ENCODE assay signal across 8 mouse cellular contexts in the genomic region with DNA sequence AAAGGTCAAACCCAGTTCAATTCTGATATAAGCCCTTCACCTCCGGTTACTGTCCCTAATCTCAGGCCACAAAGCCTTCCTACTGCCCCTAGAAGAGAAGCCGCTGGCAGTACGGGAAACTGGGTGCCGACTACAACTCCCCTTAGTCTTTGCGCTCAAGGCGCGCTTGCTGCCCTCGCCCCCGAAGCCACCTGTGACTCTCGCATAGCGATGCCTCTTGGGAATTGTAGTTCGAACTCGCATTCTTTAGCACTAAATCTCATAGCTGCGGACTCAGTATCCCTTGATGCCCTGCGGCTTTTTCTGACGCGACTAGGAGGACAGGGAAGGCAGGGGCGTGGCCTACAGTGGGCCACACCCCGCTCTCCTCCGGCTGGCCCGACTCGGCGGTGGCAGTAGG. TPM values are rescaled to one million over a fixed set of nuclear protein-coding genes. Genes with fewer than 3 reads are reported as not detected.
A peak's percentile ranks its signal among the peaks of the same experiment; 100 is the strongest.
DNase-seq lines count a peak whose midpoint lies in the region; ATAC-seq and TF ChIP-seq lines count a peak whose summit lies in the region.

Gene Gtpbp2 (plus strand): TSS at position 347 of the 400 bp plus-strand sequence.

- TF ChIP-seq POLR2A in ES-Bruce4 (IDR thresholded peaks at IDR 0.05; ENCODE audit: insufficient read depth, low read length), result no peak

- no peaks in the 10 kb centered on the region for H3K9me3 ChIP-seq in ES-Bruce4 (replicated peaks; ENCODE audit: control insufficient read depth, insufficient read depth, low read length, poor library complexity, severe bottlenecking)
- H3K9me3 ChIP-seq in forebrain, embryonic 12.5 days, result no peaks in the 10 kb centered on the region
- no peaks in the 10 kb centered on the region for H3K9me3 ChIP-seq in heart, postnatal 0 days (replicated peaks; ENCODE audit: control insufficient read depth, low read length)
- H3K9me3 ChIP-seq in liver, embryonic 16.5 days (replicated peaks; ENCODE audit: control insufficient read depth, low read length), result no peaks in the 10 kb centered on the region
- H3K9me3 ChIP-seq in neural tube, embryonic 13.5 days, result no peaks in the 10 kb centered on the region

- TF ChIP-seq EP300 in ES-Bruce4 (IDR thresholded peaks at IDR 0.05; ENCODE audit: insufficient read depth, low read depth, low read length), result no peak
- no peak for TF ChIP-seq EP300 in heart, postnatal 0 days (IDR thresholded peaks at IDR 0.05; ENCODE audit: low read depth)

- H3K4me3 ChIP-seq in ES-Bruce4 (ENCODE audit: low read depth, low read length), result peak within 1 kb of the TSS; percentile 80
- H3K4me3 ChIP-seq in forebrain, embryonic 12.5 days (replicated peaks), result peak within 1 kb of the TSS; percentile 81
- peak within 1 kb of the TSS; percentile 86 for H3K4me3 ChIP-seq in heart, postnatal 0 days (ENCODE audit: low read depth, low read length)
- peak within 1 kb of the TSS; percentile 86 for H3K4me3 ChIP-seq in liver, embryonic 16.5 days (ENCODE audit: low read depth, low read length)
- H3K4me3 ChIP-seq in neural tube, embryonic 13.5 days, result peak within 1 kb of the TSS; percentile 81

- no peaks in the 10 kb centered on the region for H3K27me3 ChIP-seq in ES-Bruce4 (ENCODE audit: control insufficient read depth, insufficient read depth, low read length, poor library complexity, severe bottlenecking)
- no peaks in the 10 kb centered on the region for H3K27me3 ChIP-seq in forebrain, embryonic 12.5 days
- no peaks in the 10 kb centered on the region for H3K27me3 ChIP-seq in heart, postnatal 0 days (ENCODE audit: control insufficient read depth, insufficient read depth, low read length)
- no peaks in the 10 kb centered on the region for H3K27me3 ChIP-seq in liver, embryonic 16.5 days (ENCODE audit: control insufficient read depth, insufficient read depth, low read depth, low read length)
- no peaks in the 10 kb centered on the region for H3K27me3 ChIP-seq in neural tube, embryonic 13.5 days

- no peaks in the 10 kb centered on the region for H3K36me3 ChIP-seq in ES-Bruce4 (ENCODE audit: control insufficient read depth, insufficient read depth, low read length, poor library complexity, severe bottlenecking)
- H3K36me3 ChIP-seq in forebrain, embryonic 12.5 days (replicated peaks), result peaks cover 19% of the 10 kb centered on the region
- peaks cover 20% of the 10 kb centered on the region for H3K36me3 ChIP-seq in heart, postnatal 0 days (replicated peaks; ENCODE audit: control insufficient read depth, insufficient read depth, low read length)
- H3K36me3 ChIP-seq in liver, embryonic 16.5 days (ENCODE audit: control insufficient read depth, insufficient read depth), result peaks cover 21% of the 10 kb centered on the region
- peaks cover 21% of the 10 kb centered on the region for H3K36me3 ChIP-seq in neural tube, embryonic 13.5 days

- peak; percentile 96 for DNase-seq in c-Kit-positive CD71-positive TER-119-positive erythroid progenitor cells, embryonic 14.5 days (ENCODE audit: low spot score)
- DNase-seq in heart, postnatal 0 days (ENCODE audit: low spot score), result peak; percentile 100
- peak; percentile 94 to 96 for DNase-seq in kidney, postnatal 4 days
- peak; percentile 98 for DNase-seq in testis, postnatal 14 days (ENCODE audit: low spot score)

- peak within 1 kb of the TSS; percentile 83 for H3K27ac ChIP-seq in ES-Bruce4 (ENCODE audit: insufficient read depth, low read length)
- peak within 1 kb of the TSS; percentile 84 for H3K27ac ChIP-seq in forebrain, embryonic 12.5 days
- peak within 1 kb of the TSS; percentile 96 for H3K27ac ChIP-seq in heart, postnatal 0 days (ENCODE audit: low read depth)
- peak within 1 kb of the TSS; percentile 99 for H3K27ac ChIP-seq in liver, embryonic 16.5 days (ENCODE audit: low read length)
- peak within 1 kb of the TSS; percentile 75 for H3K27ac ChIP-seq in neural tube, embryonic 13.5 days (replicated peaks)

- H3K4me2 ChIP-seq in forebrain, embryonic 12.5 days, result peak within 1 kb of the TSS; percentile 65
- peak within 1 kb of the TSS; percentile 82 for H3K4me2 ChIP-seq in heart, postnatal 0 days (ENCODE audit: low read depth, low read length)
- H3K4me2 ChIP-seq in liver, embryonic 16.5 days (ENCODE audit: low read depth, low read length), result peak within 1 kb of the TSS; percentile 76
- peak within 1 kb of the TSS; percentile 66 for H3K4me2 ChIP-seq in neural tube, embryonic 13.5 days

- H3K9ac ChIP-seq in ES-Bruce4 (ENCODE audit: low read depth, poor library complexity, severe bottlenecking), result peak within 1 kb of the TSS; percentile 86
- peak within 1 kb of the TSS; percentile 85 for H3K9ac ChIP-seq in forebrain, embryonic 12.5 days
- H3K9ac ChIP-seq in heart, postnatal 0 days (replicated peaks; ENCODE audit: low read depth, low read length), result peak within 1 kb of the TSS; percentile 85
- peak within 1 kb of the TSS; percentile 90 for H3K9ac ChIP-seq in liver, embryonic 16.5 days (ENCODE audit: low read depth, low read length)
- H3K9ac ChIP-seq in neural tube, embryonic 13.5 days, result peak within 1 kb of the TSS; percentile 86

- TF ChIP-seq CTCF in ES-Bruce4 (IDR thresholded peaks at IDR 0.05; ENCODE audit: low read depth, low read length), result no peak
- TF ChIP-seq CTCF in heart, postnatal 0 days (IDR thresholded peaks at IDR 0.05; ENCODE audit: low read depth), result no peak

- under 1% methylated on average over 22 of the region's 23 CpGs for WGBS in forebrain, embryonic 12.5 days
- WGBS in heart, postnatal 0 days, result 0% methylated on average over 23 of the region's 23 CpGs
- WGBS in liver, embryonic 16.5 days (ENCODE audit: insufficient replicate concordance), result under 1% methylated on average over 23 of the region's 23 CpGs
- under 1% methylated on average over 23 of the region's 23 CpGs for WGBS in neural tube, embryonic 13.5 days

- peaks cover 2% of the 10 kb centered on the region for H3K4me1 ChIP-seq in ES-Bruce4 (ENCODE audit: control insufficient read depth, insufficient read depth, low read length)
- H3K4me1 ChIP-seq in forebrain, embryonic 12.5 days, result peaks cover 22% of the 10 kb centered on the region
- H3K4me1 ChIP-seq in heart, postnatal 0 days (ENCODE audit: control insufficient read depth, insufficient read depth), result peaks cover 21% of the 10 kb centered on the region
- peaks cover 50% of the 10 kb centered on the region for H3K4me1 ChIP-seq in liver, embryonic 16.5 days (ENCODE audit: control insufficient read depth, low read depth, low read length)
- H3K4me1 ChIP-seq in neural tube, embryonic 13.5 days (replicated peaks), result peaks cover 26% of the 10 kb centered on the region

- peak; percentile 95 for ATAC-seq in forebrain, embryonic 12.5 days (ENCODE audit: low FRiP score)
- peak; percentile 89 for ATAC-seq in heart, postnatal 0 days (ENCODE audit: insufficient read depth, low read depth)
- peak; percentile 82 for ATAC-seq in liver, embryonic 16.5 days (ENCODE audit: low read depth)
- peak; percentile 98 for ATAC-seq in neural tube, embryonic 13.5 days (ENCODE audit: low read depth)

RNA-seq across cellular contexts. Expression of gene Gtpbp2, which starts in this region (rescaled TPM):
- 23.5 and 25.8 TPM in 2 replicates for polyA plus RNA-seq in ES-Bruce4 (2011; ENCODE audit: insufficient read depth, insufficient read length, low read depth, missing spikeins)
- polyA plus RNA-seq in forebrain, embryonic 12.5 days (2016; fragmentation: Nextera tagmentation; extraction: Ambion mirVana), result 37.0 and 43.6 TPM in 2 replicates
- 66.4 and 99.0 TPM in 2 replicates for total RNA-seq in heart, postnatal 0 days (2014; rRNA removed; ENCODE audit: low replicate concordance)
- 24.5 and 25.8 TPM in 2 replicates for polyA plus RNA-seq in heart, postnatal 0 days (2015; fragmentation: Nextera tagmentation; extraction: Ambion mirVana)
- 38.6 and 41.4 TPM in 2 replicates for polyA plus RNA-seq in liver, embryonic 16.5 days (2015; fragmentation: Nextera tagmentation; extraction: Ambion mirVana)
- 35.9 and 38.2 TPM in 2 replicates for polyA plus RNA-seq in neural tube, embryonic 13.5 days (2015; fragmentation: Nextera tagmentation; extraction: Ambion mirVana)

Comparison
In these comparisons a context has a peak if more than half of its experiments do, and no peak if none do; other contexts are left out.
1. Peak in every context shown above with its lines: DNase-seq, ATAC-seq, H3K4me3 ChIP-seq and H3K27ac ChIP-seq.